Mouse (Mus musculus) limb, embryonic 11.5 days (tissue): ENCODE results near the gene Sfrp2. TPM values are rescaled to one million over a fixed set of nuclear protein-coding genes. Genes with fewer than 3 reads are reported as not detected.
A peak's percentile ranks its signal among the peaks of the same experiment; 100 is the strongest.

ENCODE experiments used
- ATAC-seq: fragments of 200-750 bp; cut with Nextera tagmentation; 2 replicates; pipeline ENCODE4 v1.8.0; 2017; ENCODE audit warnings: low read depth; ENCODE audit not compliant: insufficient number of reproducible peaks, low FRiP score, low TSS enrichment
- DNase-seq: peaks from one replicate; pipeline ENCODE4 v3.0.0-alpha.2; 2015; ENCODE audit warnings: low spot score
- H3K27ac ChIP-seq: fragments of 300-500 bp; sonication (generic); replicated peaks from 2 replicates; pipeline ENCODE4 v1.5.1; 2014; ENCODE audit warnings: low read depth, mild to moderate bottlenecking, low read length
- H3K27me3 ChIP-seq: fragments of 300-500 bp; sonication (generic); 2 replicates; pipeline ENCODE4 v1.6.1; 2014; ENCODE audit warnings: mild to moderate bottlenecking, low read length, mixed read lengths; ENCODE audit not compliant: control insufficient read depth, insufficient read depth
- H3K36me3 ChIP-seq: fragments of 300-500 bp; sonication (generic); 2 replicates; pipeline ENCODE4 v1.6.1; 2014; ENCODE audit warnings: mild to moderate bottlenecking, low read length, moderate library complexity, mixed read lengths; ENCODE audit not compliant: control insufficient read depth, insufficient read depth
- H3K4me1 ChIP-seq: fragments of 300-500 bp; sonication (generic); 2 replicates; pipeline ENCODE4 v1.6.1; 2014; ENCODE audit warnings: low read length, mixed read lengths; ENCODE audit not compliant: control insufficient read depth, insufficient read depth
- H3K4me2 ChIP-seq: fragments of 300-500 bp; sonication (generic); 2 replicates; pipeline ENCODE4 v1.6.1; 2014; ENCODE audit warnings: low read depth, mild to moderate bottlenecking, moderate library complexity; ENCODE audit not compliant: severe bottlenecking
- H3K4me3 ChIP-seq: fragments of 300-500 bp; sonication (generic); 2 replicates; pipeline ENCODE4 v1.5.1; 2014; ENCODE audit warnings: low read depth, low read length
- H3K9ac ChIP-seq: fragments of 300-500 bp; sonication (generic); 2 replicates; pipeline ENCODE4 v1.6.1; 2014; ENCODE audit warnings: mild to moderate bottlenecking, low read length
- H3K9me3 ChIP-seq: fragments of 300-500 bp; sonication (generic); 2 replicates; pipeline ENCODE4 v1.6.1; 2016; ENCODE audit warnings: low read length; ENCODE audit not compliant: control insufficient read depth
- WGBS: fragments of 180-500 bp; shearing (Covaris S2); extraction: QIAGEN DNeasy Blood & Tissue Kit; methylation state at CpG from one replicate; pipeline ENCODE4 v1.1.7; 2014; 5-methylcytosine and 5-hydroxymethylcytosine counted together
- polyA plus RNA-seq: library from polyadenylated mRNA; unstranded; fragments of >200 nt; fragmentation: Nextera tagmentation; extraction: Ambion mirVana; gene quantifications from 2 replicates; pipeline ENCODE4 v1.2.1, GENCODE M21; 2014

Sfrp2 gene
- polyA plus RNA-seq, 1 experiment from 2014 or later = 162 TPM

DNA sequence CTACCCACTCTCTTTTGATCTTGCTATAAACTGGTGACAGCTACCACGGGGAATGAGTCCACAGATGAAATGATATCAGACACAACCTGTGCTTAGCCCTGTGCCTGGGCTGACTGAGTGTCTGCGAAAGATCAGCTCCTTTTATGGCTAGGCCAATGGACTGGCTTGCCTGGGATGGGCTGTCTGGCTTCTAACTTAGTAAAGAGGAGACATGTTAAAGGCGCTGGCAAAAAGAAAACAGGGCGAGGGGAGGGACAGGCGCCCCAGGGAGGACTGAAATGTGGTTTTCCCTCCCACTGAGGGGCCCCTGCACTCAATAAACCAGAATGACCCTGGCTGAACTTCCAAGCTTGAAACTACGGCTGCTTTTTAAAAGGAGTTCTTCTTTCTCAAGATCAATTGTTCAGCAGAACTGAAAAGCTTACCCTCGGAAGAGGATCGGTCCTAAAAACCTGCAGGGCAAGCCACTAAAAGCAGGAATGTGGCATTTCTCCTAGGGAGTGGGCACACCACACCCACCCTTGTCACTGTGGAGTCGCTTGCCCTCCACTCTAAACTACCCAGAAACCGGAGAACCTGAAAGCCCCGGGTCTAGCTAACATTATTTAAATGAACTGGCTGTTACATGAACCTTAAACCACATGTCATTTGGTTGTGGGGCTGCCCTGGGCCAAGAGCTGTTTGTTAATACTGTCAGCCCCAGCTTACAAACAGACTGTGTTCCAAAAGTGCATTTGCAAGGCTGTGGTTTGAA is 17.8 kb downstream of the Sfrp2 start:
- Histone ChIP-seq H3K9me3 (no peaks in the 10 kb centered on the region), H3K27ac (peak overlapping the region; percentile 70), H3K4me3 (no peak overlapping the region), H3K9ac (no peak overlapping the region), H3K4me2 (no peak overlapping the region; the same call in 1 of the 2 replicates), H3K27me3 (no peaks in the 10 kb centered on the region), H3K36me3 (no peaks in the 10 kb centered on the region), H3K4me1 (peaks cover 23% of the 10 kb centered on the region)
- 3% methylated on average over 11 of the region's 11 CpGs for WGBS
- ATAC-seq = peak; percentile 74
- DNase-seq = peak; percentile 60

DNA sequence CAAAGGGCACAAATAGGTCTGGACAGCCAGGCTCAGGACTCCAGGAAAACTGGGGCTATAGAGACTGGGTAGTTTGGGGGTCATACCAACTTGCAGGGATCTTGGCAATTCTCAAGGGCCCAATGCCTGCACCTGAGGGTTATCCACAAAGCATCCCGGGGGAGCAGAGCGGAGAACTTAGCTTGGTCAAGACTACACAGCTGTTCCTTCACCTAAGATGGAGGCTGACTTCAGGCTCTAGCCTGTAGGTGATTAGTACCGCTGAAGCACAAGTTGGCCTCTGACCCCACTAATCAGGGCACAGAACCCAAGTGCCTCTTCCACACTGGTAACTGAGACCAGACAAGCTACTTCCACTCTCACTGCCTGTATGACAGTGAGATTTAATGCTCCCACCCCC is 18.6 kb downstream of the Sfrp2 start:
- Histone ChIP-seq H3K9me3 (no peaks in the 10 kb centered on the region), H3K27me3 (no peaks in the 10 kb centered on the region), H3K36me3 (no peaks in the 10 kb centered on the region), H3K4me1 (peaks cover 25% of the 10 kb centered on the region), H3K4me3 (no peak overlapping the region), H3K4me2 (peak overlapping the region; percentile 25; the same call in 1 of the 2 replicates), H3K27ac (peak overlapping the region; percentile 70), H3K9ac (no peak overlapping the region)
- ATAC-seq (peak; percentile 31; the same call in 1 of the 2 replicates), DNase-seq (peak; percentile 61)
- 12% methylated on average over 3 of the region's 3 CpGs for WGBS

- Histone ChIP-seq H3K4me3 (no peak overlapping the region), H3K9me3 (no peaks in the 10 kb centered on the region), H3K27me3 (no peaks in the 10 kb centered on the region), H3K36me3 (no peaks in the 10 kb centered on the region), H3K4me2 (no peak overlapping the region), H3K27ac (no peak overlapping the region), H3K9ac (no peak overlapping the region), H3K4me1 (peaks cover 25% of the 10 kb centered on the region)
- DNase-seq = no peak
- 78% methylated on average over 2 of the region's 2 CpGs for WGBS
- no peak for ATAC-seq
Measured at GRCm38 (mm10) chr3:83787086-83787485, 21.0 kb downstream of the Sfrp2 start.

- H3K4me3 ChIP-seq = no peak overlapping the region
- H3K4me1 ChIP-seq = peaks cover 23% of the 10 kb centered on the region
- H3K9me3 ChIP-seq = no peaks in the 10 kb centered on the region
- no peak for DNase-seq
- H3K27ac ChIP-seq = no peak overlapping the region
- WGBS = 93% methylated on average over 7 of the region's 7 CpGs
- H3K36me3 ChIP-seq = no peaks in the 10 kb centered on the region
- no peak overlapping the region for H3K9ac ChIP-seq
- no peak for ATAC-seq
- H3K27me3 ChIP-seq = no peaks in the 10 kb centered on the region
- H3K4me2 ChIP-seq = no peak overlapping the region
Measured at GRCm38 (mm10) chr3:83787776-83788305, 21.7 kb downstream of the Sfrp2 start.

GRCm38 (mm10) chr3:83789651-83790451 is 23.7 kb downstream of the Sfrp2 start:
- WGBS = 3% methylated on average over 43 of the region's 44 CpGs
- H3K27ac ChIP-seq = no peak overlapping the region
- peak; percentile 72 for ATAC-seq

GRCm38 (mm10) chr3:83791444-83791843 is 25.3 kb downstream of the Sfrp2 start:
- Histone ChIP-seq H3K27me3 (no peaks in the 10 kb centered on the region), H3K36me3 (no peaks in the 10 kb centered on the region), H3K4me1 (0 out of 2 replicates have a peak, but pooled peaks cover 2% of the 10 kb centered on the region), H3K27ac (no peak overlapping the region), H3K9me3 (no peaks in the 10 kb centered on the region), H3K4me2 (no peak overlapping the region), H3K9ac (no peak overlapping the region), H3K4me3 (no peak overlapping the region)
- DNase-seq = no peak
- no peak for ATAC-seq
- 67% methylated on average over 3 of the region's 3 CpGs for WGBS

More at GRCm38 (mm10) chr3:83789651-83790451, 23.7 kb downstream of the Sfrp2 start:
- H3K4me1 ChIP-seq = peaks cover 6% of the 10 kb centered on the region
- peak overlapping the region; percentile 78 for H3K9ac ChIP-seq
- H3K4me2 ChIP-seq = peak overlapping the region; percentile 89
- H3K9me3 ChIP-seq = no peaks in the 10 kb centered on the region
- peak; percentile 71 for DNase-seq
- H3K36me3 ChIP-seq = no peaks in the 10 kb centered on the region
- H3K4me3 ChIP-seq = peak overlapping the region; percentile 61
- H3K27me3 ChIP-seq = no peaks in the 10 kb centered on the region

DNA sequence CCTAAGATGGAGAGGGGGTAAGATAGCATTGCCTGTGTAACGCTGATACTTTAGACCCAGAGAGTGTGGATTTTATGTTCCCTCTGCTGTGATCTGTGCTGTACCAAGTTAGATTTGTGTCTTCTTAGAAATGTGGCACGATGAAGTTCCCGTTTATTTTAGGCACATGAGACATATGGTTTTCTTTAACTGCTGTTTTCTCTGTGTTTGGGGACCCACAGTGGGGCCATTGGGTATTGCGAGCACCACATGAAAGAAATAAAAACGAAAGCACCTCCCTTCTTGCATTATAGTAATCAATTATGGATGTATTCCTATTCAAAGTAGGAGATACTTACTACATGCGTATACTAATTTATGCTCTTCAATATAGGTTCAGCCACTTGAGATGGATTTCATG is 31.0 kb downstream of the Sfrp2 start:
- ATAC-seq = no peak
- Histone ChIP-seq H3K4me3 (no peak overlapping the region), H3K9ac (no peak overlapping the region), H3K27me3 (no peaks in the 10 kb centered on the region), H3K27ac (no peak overlapping the region), H3K9me3 (peaks cover under 1% of the 10 kb centered on the region; the same call in 1 of the 2 replicates), H3K36me3 (no peaks in the 10 kb centered on the region), H3K4me2 (no peak overlapping the region), H3K4me1 (no peaks in the 10 kb centered on the region)
- no peak for DNase-seq
- 51% methylated on average over 6 of the region's 6 CpGs for WGBS

DNA sequence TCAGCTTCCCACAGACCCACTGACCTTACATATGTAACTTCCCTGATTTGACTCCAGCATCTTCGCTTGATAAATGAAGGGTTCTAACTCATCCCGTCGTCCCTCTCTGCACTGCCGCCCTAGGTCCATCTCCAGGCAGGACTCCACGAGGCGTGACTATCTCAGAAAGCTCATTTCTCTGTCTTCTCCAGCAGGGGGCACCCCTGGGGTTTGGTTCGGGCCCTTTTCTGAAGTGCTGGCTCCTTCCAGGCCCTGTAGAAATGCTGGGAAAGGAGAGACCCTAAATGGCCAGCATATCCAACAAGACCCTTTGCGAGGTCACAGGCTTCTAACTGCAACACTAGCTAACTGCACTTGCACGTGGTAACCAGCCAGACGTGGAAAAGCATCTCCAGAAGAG is 31.7 kb downstream of the Sfrp2 start:
- H3K4me2 ChIP-seq = no peak overlapping the region

More for the DNA sequence above, 31.7 kb downstream of the Sfrp2 start:
- DNase-seq (peak; percentile 83), ATAC-seq (peak; percentile 35; the same call in 1 of the 2 replicates)
- H3K4me1 ChIP-seq = no peaks in the 10 kb centered on the region
- WGBS = 6% methylated on average over 10 of the region's 10 CpGs
- H3K27ac ChIP-seq = no peak overlapping the region
- peaks cover 2% of the 10 kb centered on the region; the same call in 1 of the 2 replicates for H3K9me3 ChIP-seq
- H3K27me3 ChIP-seq = no peaks in the 10 kb centered on the region
- no peaks in the 10 kb centered on the region for H3K36me3 ChIP-seq
- H3K4me3 ChIP-seq = no peak overlapping the region
- no peak overlapping the region for H3K9ac ChIP-seq
